Mouse (Mus musculus) skeletal muscle tissue, adult 2 months (tissue): ENCODE data around the gene Efna1.

Experiments used
- DNase-seq: peaks from one replicate; pipeline ENCODE4 v3.0.0-alpha.2; 2012; ENCODE audit warnings: low read depth, low spot score

Gene Efna1

DNA sequence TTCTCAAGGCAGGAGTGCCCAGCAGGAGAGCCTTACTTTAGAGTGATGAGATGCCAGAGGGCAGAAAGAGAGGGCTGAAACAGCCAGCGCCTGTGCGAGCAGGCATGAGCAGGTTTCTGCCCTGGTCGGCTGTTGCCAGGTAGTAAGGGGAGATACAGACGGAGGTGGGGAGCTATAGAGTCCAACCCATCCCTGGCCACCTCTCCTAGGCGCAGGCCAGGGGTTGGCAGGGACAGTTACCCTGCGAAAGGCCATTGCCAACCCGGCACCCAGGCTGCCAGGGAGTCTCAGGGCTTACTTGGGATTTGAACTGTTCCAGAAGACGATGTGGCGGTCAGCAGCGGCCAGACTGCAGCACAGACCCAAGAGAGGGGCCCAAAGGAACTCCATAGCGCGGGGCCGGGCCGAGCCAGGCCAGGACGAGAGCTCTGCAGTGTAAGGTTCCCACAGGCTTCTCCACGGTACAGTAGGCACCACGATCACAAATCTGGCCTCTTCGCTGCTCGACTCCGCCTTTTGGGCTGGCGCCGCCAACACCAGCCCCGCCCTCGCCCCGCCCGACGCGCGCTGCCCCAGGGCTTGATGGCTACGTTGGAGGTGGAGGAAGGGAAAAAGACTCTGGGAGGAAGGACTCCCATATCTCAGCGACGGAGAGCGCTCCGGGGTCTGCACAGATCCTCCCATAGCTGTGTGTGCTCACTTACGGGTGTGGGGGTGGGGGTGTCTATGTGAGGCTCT is 1.6 kb downstream of the Efna1 start:
- DNase-seq = peak; percentile 75

DNA sequence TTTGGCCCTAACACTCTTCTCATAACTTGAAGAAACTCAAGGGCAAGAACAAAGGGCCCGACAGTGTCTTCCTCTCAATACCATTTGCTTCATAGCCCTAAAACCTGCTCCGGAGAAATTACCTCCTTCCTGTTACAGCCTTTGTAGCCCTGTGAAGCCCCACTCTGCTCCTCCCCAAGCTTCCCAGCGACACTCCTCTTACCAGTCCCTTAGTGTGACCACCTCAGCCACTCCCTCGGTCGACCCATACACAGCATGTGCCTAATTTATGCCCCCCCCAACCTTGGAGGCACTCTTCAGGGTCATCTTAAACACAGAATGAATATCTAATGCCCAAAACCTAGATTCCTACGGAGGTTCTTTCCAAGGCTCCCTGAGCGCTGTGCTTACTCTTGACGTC is 2.3 kb downstream of the Efna1 start:
- no peak for DNase-seq

DNA sequence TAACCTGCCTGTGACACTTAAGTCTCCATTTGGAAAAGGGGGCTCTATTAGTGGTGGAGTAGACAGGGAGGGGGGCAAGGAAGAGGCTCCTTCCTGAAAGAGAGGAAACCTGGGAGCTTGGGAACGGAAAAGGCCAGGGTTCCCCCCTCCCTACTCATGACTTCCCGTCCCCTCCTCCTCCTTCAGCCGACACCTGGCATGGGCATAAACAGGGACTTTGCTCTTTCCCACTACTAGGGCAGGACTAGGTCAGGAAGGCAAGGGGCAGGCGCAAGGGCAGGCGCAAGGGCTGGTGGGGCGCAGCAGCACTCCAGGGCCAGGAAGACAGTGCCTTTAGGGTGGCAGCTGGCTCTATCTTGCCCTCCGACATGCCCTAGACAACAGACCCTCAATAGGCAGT is 2.8 kb downstream of the Efna1 start:
- DNase-seq = peak; percentile 58

DNA sequence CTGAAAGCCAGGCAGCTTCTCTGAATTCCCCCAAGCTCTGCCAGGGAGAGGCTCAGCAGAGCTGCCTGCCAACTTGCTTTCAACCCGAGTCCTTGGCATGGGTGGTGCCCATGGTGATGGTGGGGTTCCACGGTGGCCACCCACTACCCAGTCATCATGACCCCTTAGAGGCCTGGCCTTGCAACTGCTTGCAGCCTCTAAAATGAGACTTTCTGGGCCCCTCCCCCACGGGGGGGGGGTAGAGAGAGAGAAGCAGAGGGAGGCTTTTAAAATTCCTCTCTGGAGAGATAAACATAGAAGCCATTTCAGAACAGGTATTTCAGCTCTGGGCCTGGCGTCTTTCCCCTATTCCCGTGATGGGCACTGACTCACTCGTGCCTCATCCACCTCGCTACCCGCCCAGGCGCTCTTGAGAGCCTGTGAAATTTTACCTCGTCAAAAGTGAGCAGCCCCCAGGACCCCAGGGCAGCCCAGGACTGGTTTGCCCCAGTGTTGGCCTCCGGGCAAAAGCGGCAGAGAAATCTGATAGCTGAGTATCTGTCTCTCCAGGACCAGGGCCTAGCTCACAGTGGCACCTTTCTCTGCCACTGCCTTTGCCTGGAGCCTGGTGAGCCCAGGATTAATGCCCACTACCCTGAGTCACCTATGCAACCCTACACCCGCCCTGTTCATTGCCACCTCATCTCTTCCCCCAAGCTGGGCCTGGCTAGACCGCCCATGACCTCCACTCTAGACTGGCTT is 3.5 kb downstream of the Efna1 start:
- DNase-seq = peak; percentile 82

DNA sequence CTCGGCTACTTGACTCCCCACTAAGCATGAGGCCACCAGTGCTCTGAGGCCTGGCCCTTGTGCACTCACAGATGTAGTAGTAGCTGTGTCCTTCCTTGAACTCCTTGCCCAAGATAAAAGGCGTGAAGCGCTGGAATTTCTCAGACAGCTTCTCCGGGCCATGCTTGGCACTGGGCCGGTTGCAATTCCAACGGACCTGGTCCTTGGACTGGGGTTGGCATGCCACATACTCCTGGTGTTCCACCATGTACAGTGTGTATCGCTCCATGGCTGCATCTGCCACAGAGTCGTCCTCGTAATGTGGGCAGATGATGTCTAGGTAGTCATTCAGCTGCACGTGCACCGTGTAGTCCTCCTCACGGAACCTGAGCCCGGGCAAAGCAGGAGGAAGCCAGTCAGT is 4.9 kb downstream of the Efna1 start:
- DNase-seq = no peak

DNA sequence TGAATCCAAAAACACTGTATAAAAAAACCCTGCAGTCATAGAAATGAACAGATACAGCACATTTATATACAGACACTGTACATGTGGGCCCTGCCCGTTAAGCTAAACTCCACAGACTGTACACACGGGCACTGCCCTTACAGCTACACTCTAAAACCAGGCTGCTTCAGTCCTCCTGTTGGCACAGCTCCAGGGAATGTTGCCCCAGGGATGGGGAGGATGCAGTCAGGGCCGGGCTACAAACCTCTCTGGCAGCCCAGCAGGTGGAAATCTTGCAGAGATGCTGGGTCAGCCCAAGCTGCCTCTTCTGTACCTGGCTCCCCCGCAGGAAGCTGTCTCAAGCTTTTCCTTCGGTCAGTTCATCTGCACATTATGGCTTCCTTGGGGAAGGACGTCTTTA is 9.2 kb downstream of the Efna1 start:
- DNase-seq = no peak

DNA sequence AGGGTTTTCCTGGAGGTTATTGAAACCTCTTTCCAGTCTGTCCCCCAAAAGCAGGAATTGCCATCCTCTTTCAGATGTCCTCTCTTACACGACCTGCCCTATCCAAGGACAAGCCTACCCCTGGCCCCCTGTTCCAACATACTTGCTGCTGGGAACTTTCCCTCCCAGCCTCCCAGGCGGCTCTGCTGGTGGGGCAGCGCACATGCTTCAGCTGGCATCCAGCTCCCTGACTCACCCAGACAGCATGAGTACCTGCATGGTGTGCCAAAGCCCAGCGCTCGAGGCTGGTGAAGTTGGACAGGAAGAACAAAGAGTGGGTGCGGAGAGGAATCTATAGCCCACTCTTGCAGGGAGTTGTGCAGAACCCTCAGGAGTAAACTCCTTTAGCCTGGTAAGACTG is 10.1 kb downstream of the Efna1 start:
- DNase-seq = peak; percentile 35

DNA sequence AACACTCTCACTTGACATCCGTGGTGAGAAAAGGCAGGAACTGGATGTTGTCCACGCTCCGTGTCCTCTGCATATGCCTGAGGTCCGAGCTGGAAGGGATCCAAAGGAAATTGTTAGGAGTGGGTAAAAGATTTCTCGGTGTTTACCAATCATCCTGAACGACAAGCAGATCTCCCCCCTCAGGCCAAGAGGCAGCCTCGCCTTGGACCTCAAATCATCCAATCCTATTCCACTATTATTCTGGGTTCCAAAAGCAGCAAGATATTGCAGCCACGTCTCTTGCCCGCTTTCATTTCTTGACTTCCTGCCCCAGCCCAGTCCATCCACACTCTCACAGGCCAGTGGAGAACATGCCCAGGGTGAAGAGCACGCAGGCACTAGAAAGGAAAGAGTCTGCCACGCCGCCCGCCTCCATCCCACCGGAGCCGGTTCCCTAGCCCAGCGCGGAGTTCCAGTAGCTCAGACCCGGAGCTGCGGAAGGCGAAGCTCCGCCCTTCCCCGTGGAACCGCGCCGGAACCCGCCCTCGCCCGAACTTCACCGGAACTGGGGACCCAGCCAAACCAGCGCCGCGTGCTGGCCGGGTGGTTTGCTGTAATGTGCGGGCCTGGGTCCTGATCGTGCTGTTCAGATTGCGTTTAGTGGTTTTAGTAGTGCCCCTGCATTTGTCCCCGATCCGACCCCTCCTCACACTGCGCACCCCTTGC is 10.7 kb downstream of the Efna1 start, which contains the start of gene Slc50a1:
Gene Slc50a1 (minus strand): TSS at position 520 of the 705 bp plus-strand sequence.
- DNase-seq = peak; percentile 67

DNA sequence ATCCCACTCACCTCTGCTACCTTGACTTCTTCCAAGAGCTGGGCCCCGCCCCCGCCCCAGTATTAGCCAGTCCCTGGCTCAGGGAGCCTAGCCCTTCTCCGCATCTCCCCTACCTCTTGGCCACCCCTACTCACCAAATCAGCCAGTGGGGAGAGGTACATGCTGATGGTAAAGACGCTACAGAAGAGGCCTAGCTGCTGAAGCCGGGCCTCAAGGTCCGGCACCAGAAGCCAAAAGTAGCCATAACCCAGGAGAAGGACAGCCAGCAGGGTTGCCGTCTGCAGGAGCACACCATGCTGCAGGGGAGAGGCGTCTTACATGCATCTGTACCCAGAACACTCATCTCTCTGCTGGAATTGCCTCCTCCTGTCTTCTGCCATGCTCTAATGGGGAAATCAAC is 12.0 kb downstream of the Efna1 start:
- no peak for DNase-seq

DNA sequence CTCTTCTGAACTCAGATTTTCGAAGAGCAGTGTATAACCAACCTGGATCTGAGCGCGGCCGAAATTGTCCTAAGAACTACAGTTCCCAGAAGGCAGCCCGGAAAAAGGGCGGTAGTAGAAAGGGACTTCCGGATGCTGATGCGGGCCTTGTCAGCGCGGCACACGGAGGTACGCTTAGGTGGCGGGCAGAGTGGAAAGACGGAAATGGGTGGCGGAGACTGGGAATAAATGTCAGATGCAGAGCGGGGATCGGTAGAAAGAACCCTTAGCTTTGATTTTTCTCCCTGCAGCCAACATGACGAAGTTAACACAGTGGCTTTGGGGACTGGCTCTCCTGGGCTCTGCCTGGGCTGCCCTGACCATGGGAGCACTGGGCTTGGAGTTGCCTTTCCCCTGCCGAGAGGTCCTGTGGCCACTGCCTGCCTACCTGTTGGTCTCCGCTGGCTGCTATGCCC is 14.5 kb downstream of the Efna1 start:
- no peak for DNase-seq

DNA sequence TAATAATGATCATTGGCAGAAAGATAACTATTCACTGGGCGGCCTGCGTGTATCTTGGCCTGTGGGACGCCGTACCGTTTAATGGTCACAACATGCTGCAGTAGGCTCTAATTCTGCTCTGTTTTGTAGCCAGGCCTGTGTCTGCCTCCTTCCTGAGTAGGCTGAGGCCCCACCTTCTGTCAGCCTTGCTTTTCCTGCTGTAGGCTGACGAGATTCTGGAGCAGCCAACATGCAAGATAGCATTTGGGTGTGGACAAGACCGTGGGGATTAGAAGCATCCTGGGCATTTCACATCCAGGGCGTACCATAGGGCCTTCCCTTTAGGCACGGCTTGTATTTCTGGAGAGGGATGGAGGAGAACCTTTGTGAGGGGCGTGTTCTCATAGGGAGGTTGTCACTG is 18.5 kb downstream of the Efna1 start:
- DNase-seq = no peak

DNA sequence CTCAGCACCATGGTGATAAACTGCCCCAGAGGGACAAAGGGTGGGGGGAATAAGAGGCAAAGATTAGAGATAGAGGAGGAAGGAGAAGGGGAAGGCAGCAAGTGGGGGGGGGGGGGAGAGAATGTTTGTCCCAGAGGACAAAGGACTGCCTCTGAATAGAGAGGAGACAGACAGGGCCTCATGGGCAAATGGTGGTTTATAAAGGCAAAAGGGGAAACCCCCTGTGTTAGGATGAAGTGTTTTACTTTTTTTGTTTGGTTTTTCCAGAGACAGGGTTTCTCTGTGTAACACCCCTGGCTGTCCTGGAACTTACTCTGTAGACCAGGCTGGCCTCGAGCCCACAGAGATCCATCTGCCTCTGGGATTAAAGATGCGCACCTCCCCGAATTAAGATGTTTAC is 20.7 kb downstream of the Efna1 start:
- DNase-seq = no peak

DNA sequence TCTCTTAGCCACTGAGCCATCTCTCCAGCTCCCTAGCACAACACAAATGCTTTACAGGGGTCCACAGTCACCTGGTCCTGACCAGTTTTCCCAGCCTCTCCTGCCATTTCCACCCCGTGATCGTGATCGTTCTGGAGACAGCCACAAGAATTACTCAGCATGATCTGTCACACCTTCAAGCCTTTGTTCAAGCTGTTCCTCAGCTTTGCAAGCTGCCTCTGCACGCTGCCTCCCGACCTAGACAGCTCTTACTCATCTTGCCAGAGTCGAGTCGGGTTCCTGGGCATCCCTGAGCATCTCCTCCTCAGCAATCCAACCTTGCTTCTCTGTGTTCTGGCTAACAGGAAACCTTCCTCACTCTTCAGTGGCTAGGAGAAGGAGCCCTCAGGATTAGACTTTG is 21.9 kb downstream of the Efna1 start, which contains the start of gene Dpm3:
Gene Dpm3 (plus strand): TSS at position 283 of the 400 bp plus-strand sequence.
- DNase-seq = no peak

DNA sequence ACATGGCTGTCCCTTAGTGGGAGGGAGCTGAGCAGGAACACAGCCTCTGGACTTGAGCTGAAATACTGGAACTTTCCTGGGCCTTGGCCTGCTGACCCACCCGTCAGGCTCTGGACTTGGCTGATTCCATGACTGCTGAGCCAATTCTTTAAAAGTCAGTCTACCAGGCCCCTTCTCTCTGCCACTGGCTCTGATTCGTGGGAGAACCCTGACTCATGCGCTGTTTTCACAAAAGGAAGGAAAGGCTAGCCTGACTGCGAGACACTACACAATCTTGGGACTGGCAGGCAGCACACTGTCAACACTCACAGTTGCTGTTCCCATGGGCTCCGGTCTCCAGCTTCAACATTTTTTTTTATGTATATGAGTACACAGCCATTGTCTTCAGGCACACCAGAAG is 24.8 kb downstream of the Efna1 start:
- DNase-seq = no peak

DNA sequence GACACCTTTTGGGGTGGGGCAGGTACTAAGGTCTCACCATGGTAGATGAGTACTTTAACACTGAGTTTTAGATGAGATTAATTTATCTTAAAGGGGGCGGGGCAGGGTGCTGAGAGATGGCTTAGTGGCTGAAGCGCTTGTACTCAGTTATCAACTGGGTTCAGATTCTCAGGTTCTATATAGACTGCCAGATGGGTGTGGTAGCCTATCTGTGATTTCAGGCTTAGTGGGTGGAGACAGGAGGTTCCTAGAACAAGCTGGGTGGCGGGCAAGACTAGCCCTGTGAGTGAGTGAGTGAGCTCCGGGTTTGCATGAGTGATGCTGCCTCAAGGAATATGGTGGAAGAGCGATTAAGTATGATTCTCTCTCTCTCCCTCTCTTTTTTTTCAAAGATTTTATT is 25.9 kb downstream of the Efna1 start:
- no peak for DNase-seq

DNA sequence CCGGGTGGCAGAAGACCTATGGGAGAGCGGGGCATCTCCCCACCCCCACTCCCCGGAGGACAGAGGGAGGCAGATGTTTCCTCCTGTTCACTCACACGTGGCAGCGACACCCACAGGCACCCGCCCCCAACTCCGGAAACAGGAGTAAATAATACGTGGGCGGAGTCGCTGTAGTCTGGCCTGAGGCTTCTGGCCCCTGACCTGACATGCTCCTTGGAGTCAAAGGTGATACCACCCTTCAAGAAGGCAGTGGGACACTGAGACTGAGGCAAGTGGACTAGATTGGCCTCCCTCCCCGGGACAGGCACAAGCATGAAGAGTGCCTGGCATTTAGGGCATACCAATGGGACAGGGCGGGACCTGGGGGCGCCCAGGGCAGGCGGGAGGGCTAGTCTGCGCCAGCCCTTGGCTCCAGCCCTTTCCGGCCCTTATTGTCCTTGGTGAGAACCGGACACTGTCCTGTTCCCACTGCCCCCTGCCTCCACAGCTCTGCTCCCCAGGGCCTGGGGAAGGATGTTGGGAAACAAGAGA is 29.5 kb downstream of the Efna1 start:
- DNase-seq = peak; percentile 63

DNA sequence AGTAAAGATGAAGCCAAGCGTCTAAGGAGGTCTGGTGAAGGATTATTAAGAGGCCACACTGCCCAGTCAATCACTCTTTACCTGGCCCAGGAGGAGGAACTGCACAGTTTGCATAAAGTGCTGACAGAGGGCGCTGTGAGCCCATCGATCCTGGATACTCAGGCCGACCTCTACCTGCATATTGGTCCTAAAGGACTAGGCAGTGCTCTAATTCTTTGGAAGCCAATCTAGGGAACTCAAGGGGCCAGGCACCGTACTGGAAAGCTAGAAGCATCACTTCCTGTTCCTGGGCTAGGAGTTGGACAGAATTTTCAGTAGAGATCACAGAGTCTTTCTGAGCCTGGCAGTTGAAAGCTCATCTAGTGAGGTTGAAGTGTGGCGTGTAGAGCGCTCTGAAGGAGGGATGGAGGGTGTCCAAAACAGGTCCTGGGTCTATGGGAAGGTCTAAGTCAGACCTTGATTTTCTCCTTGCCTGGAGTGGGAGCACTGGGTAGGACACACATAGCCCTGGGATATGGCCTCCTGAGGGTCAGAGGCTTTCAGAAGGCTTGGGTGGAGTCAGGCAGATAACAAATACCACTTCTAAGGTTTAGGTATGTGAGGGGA is 30.4 kb downstream of the Efna1 start:
- DNase-seq = no peak

DNA sequence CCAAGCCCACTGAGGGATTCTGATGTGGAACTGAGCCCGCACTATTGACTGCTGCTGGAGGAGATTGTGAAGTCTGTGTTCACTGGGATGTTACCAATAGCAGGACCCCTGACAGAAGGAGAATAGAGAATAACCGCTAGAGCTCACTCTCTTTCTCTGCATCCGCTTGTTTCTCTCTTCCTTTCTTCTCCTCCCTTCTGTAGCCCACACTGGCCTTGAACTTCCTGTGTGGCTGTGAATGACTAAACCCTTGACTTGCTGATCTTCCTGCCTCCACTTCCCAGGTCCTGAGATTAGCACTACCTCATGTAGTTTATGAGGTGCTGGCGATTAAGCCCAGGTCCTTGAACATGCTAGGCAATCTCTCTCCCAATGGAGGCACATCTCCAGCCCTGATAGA is 33.5 kb downstream of the Efna1 start:
- DNase-seq = no peak

DNA sequence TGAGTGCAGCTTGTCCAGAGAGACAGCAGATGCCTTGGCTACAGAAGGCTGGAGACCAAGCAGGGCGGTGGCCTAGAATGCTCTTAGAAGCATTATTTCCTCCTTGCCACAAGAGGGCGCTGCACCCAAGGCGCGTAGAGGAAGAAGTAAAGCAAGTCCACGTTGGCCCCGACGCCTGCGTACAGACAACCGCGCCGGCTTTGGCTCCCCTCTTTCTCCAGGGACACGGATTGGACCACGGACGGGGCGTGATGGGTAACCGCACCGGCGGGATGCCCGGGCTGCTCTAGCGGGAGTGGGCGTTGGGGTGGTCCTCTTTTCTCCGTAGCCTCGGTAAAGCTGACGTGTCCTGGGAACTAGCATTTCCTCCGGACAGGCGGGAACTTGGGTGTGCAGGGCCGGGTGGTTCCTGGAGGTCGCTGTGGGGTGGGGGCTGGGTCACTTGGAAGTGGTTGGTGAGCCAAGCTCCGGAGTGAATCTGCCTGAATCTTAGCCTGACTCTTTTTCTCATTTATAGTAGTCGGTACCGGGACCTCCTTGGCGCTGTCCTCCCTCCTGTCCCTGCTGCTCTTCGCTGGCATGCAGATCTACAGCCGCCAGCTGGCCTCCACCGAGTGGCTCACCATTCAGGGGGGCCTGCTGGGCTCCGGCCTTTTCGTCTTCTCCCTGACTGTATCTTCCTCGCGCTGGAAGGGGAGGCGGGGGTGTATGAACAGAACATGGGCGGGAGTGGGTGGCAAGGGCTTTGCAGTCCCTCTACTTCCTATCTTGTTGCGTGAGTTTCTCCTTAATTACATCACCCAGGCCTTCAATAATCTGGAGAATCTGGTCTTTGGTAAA is 34.5 kb downstream of the Efna1 start, which contains the start of gene Trim46:
Gene Trim46 (minus strand): TSS at position 49 of the 840 bp plus-strand sequence.
- DNase-seq = peak; percentile 90

DNA sequence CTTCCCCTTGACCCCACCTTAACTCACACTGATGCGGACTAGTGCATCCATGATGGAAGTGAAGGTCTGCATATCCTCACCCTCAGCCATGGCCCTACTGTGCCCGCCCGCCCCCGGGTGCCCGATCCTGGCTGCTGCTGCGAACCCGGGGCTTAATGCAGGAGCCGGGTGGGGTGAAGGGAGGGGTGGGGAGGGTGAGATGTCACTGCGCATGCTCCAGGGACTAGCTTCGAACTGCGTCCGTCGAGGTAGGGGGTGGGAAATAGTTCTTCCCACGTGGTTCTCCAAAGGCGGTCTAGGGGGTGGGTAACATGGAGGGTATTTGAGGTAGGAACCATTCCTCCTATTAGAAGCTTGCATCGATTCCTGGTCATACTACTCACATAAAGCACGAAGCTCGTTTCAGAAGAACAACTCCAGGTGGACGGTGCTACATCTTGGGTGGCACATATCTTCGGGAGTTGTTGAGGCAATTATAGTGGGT is 35.2 kb downstream of the Efna1 start, which contains the start of gene Krtcap2:
Gene Krtcap2 (plus strand): TSS at position 279 of the 484 bp plus-strand sequence.
- DNase-seq = no peak
